Mouse (Mus musculus): ENCODE measurements around the gene Il1r1.

- TF ChIP-seq CTCF (conservative IDR thresholded peaks at IDR 0.05; ENCODE audit: insufficient read depth, insufficient read length, low read depth, low read length) (no peak), POLR2A (IDR thresholded peaks at IDR 0.05; ENCODE audit: low read depth, low read length) (no peak)
These were observed 7.4 kb upstream of the Il1r1 start for GRCm38 (mm10) chr1:40217521-40217920.
